In genomic region chr2:3228475-3228874, GRCm38 (mm10) we compare ENCODE assay signal across 8 mouse cellular contexts. TPM values are rescaled to one million over a fixed set of nuclear protein-coding genes. Genes with fewer than 3 reads are reported as not detected.
DNase-seq lines count a peak whose midpoint lies in the region; ATAC-seq and TF ChIP-seq lines count a peak whose summit lies in the region.

No protein-coding gene starts in this region.

- peak; percentile 56 for ATAC-seq in forebrain, embryonic 11.5 days (replicated peaks; ENCODE audit: low FRiP score)
- peak; percentile 59; the same call in 1 of the 2 replicates for ATAC-seq in kidney, embryonic 15.5 days (replicated peaks; ENCODE audit: low FRiP score)
- peak; percentile 39; the same call in 1 of the 2 replicates for ATAC-seq in neural tube, embryonic 15.5 days (ENCODE audit: low FRiP score)

- no peaks in the 10 kb centered on the region for H3K9me3 ChIP-seq in forebrain, embryonic 11.5 days (ENCODE audit: control insufficient read depth, low read length)
- H3K9me3 ChIP-seq in forebrain, embryonic 10.5 days = no peaks in the 10 kb centered on the region
- H3K9me3 ChIP-seq in kidney, embryonic 15.5 days (replicated peaks) = no peaks in the 10 kb centered on the region
- no peaks in the 10 kb centered on the region for H3K9me3 ChIP-seq in neural tube, embryonic 15.5 days (replicated peaks)

- H3K27me3 ChIP-seq in forebrain, embryonic 11.5 days (ENCODE audit: control insufficient read depth, insufficient read depth, low read length) = no peaks in the 10 kb centered on the region
- no peaks in the 10 kb centered on the region for H3K27me3 ChIP-seq in forebrain, embryonic 10.5 days (ENCODE audit: poor library complexity, severe bottlenecking)
- no peaks in the 10 kb centered on the region for H3K27me3 ChIP-seq in C2C12 (ENCODE audit: control insufficient read depth, insufficient read depth, insufficient read length)
- H3K27me3 ChIP-seq in kidney, embryonic 15.5 days = no peaks in the 10 kb centered on the region
- H3K27me3 ChIP-seq in neural tube, embryonic 15.5 days (replicated peaks) = no peaks in the 10 kb centered on the region

- H3ac ChIP-seq in C2C12 (ENCODE audit: control insufficient read depth, insufficient read length, low read depth) = no peak overlapping the region

- no peaks in the 10 kb centered on the region for H3K4me1 ChIP-seq in forebrain, embryonic 11.5 days (replicated peaks; ENCODE audit: control insufficient read depth, insufficient read depth, low read length)
- H3K4me1 ChIP-seq in forebrain, embryonic 10.5 days = no peaks in the 10 kb centered on the region
- no peaks in the 10 kb centered on the region for H3K4me1 ChIP-seq in kidney, embryonic 15.5 days
- H3K4me1 ChIP-seq in neural tube, embryonic 15.5 days = peaks cover 5% of the 10 kb centered on the region; the same call in 1 of the 2 replicates

- H3K9ac ChIP-seq in forebrain, embryonic 11.5 days (ENCODE audit: low read length) = no peak overlapping the region
- no peak overlapping the region for H3K9ac ChIP-seq in kidney, embryonic 15.5 days
- H3K9ac ChIP-seq in neural tube, embryonic 15.5 days (replicated peaks) = no peak overlapping the region

- no peak overlapping the region for H3K4me2 ChIP-seq in forebrain, embryonic 11.5 days (ENCODE audit: low read depth, low read length, severe bottlenecking)
- H3K4me2 ChIP-seq in kidney, embryonic 15.5 days = no peak overlapping the region
- no peak overlapping the region for H3K4me2 ChIP-seq in neural tube, embryonic 15.5 days

- DNase-seq in forebrain, embryonic 11.5 days (ENCODE audit: low spot score) = no peak
- DNase-seq in forebrain, embryonic 10.5 days (ENCODE audit: extremely low spot score, low spot score) = no peak
- peak; percentile 22 to 32 for DNase-seq in cerebellum, postnatal 25 days
- DNase-seq in frontal cortex, postnatal 14 days (ENCODE audit: low spot score in 2 of 2) = no peak
- no peak for DNase-seq in right cerebral cortex, postnatal 10 days (ENCODE audit: low spot score in 2 of 2)

- no peaks in the 10 kb centered on the region for H3K79me2 ChIP-seq in C2C12 (ENCODE audit: control insufficient read depth, insufficient read depth)

- no peaks in the 10 kb centered on the region for H3K79me3 ChIP-seq in C2C12 (ENCODE audit: low read depth)

- WGBS in forebrain, embryonic 11.5 days = 73% methylated on average over 4 of the region's 4 CpGs
- WGBS in forebrain, embryonic 10.5 days = 84% methylated on average over 4 of the region's 4 CpGs
- WGBS in kidney, embryonic 15.5 days = 83% methylated on average over 4 of the region's 4 CpGs
- WGBS in neural tube, embryonic 15.5 days = 73% methylated on average over 4 of the region's 4 CpGs

- H3K36me3 ChIP-seq in forebrain, embryonic 11.5 days (ENCODE audit: control insufficient read depth, insufficient read depth, low read length) = peaks cover 2% of the 10 kb centered on the region; the same call in 1 of the 2 replicates
- H3K36me3 ChIP-seq in forebrain, embryonic 10.5 days (replicated peaks) = peaks cover 23% of the 10 kb centered on the region
- peaks cover 33% of the 10 kb centered on the region for H3K36me3 ChIP-seq in C2C12 (ENCODE audit: control insufficient read depth, insufficient read depth)
- H3K36me3 ChIP-seq in kidney, embryonic 15.5 days = peaks cover 38% of the 10 kb centered on the region
- peaks cover 27% of the 10 kb centered on the region for H3K36me3 ChIP-seq in neural tube, embryonic 15.5 days

- no peak overlapping the region for H3K4me3 ChIP-seq in forebrain, embryonic 11.5 days (ENCODE audit: low read depth, low read length)
- H3K4me3 ChIP-seq in forebrain, embryonic 10.5 days = no peak overlapping the region
- no peak overlapping the region for H3K4me3 ChIP-seq in C2C12 (ENCODE audit: insufficient read depth, poor library complexity, severe bottlenecking)
- H3K4me3 ChIP-seq in kidney, embryonic 15.5 days (replicated peaks) = no peak overlapping the region
- no peak overlapping the region for H3K4me3 ChIP-seq in neural tube, embryonic 15.5 days (replicated peaks)

- no peak overlapping the region for H3K27ac ChIP-seq in forebrain, embryonic 11.5 days (ENCODE audit: low read depth, low read length)
- no peak overlapping the region for H3K27ac ChIP-seq in forebrain, embryonic 10.5 days
- H3K27ac ChIP-seq in kidney, embryonic 15.5 days = no peak overlapping the region
- H3K27ac ChIP-seq in neural tube, embryonic 15.5 days (replicated peaks) = no peak overlapping the region; the same call in 1 of the 2 replicates

- peak; percentile 29 for TF ChIP-seq CTCF in C2C12 (IDR thresholded peaks at IDR 0.05; ENCODE audit: control insufficient read depth, insufficient read depth, insufficient read length)

TF ChIP-seq in C2C12, 6 proteins besides CTCF, POLR2A, EP300 and RAD21:
- no peak for TF ChIP-seq MAX (IDR thresholded peaks at IDR 0.05)
- TF ChIP-seq FOSL1 (IDR thresholded peaks at IDR 0.05; ENCODE audit: insufficient read depth, low read length, poor library complexity, severe bottlenecking) = no peak
- TF ChIP-seq CEBPB (IDR thresholded peaks at IDR 0.05; ENCODE audit: low read depth) = no peak

RNA-seq across cellular contexts. Expression of gene Nmt2, which starts 55.5 kb away (rescaled TPM):
- polyA plus RNA-seq in forebrain, embryonic 11.5 days (2014; fragmentation: Nextera tagmentation; extraction: Ambion mirVana) = 65.3 TPM in 2 replicates
- 63.6 and 64.1 TPM in 2 replicates for polyA plus RNA-seq in forebrain, embryonic 10.5 days (2016; fragmentation: Nextera tagmentation; extraction: Ambion mirVana)
- 25.0 TPM for polyA plus RNA-seq in C2C12 (2012; fragmentation: generic; extraction: Trizol)
- 44.6 and 45.8 TPM in 2 replicates for polyA plus RNA-seq in kidney, embryonic 15.5 days (2015; fragmentation: Nextera tagmentation; extraction: Ambion mirVana)
- 88.6 and 106 TPM in 2 replicates for polyA plus RNA-seq in neural tube, embryonic 15.5 days (2015; fragmentation: Nextera tagmentation; extraction: Ambion mirVana)

Comparison
In these comparisons a context has a peak if more than half of its experiments do, and no peak if none do; other contexts are left out.
1. DNase-seq: peak in cerebellum, postnatal 25 days (2 of 2); none in forebrain, embryonic 11.5 days (single experiment), forebrain, embryonic 10.5 days (single experiment), frontal cortex, postnatal 14 days (0 of 2) and right cerebral cortex, postnatal 10 days (0 of 2).
2. Peak in every context shown above with its lines, with median percentiles within 50 percentile points of each other: ATAC-seq.